In the genomic region with DNA sequence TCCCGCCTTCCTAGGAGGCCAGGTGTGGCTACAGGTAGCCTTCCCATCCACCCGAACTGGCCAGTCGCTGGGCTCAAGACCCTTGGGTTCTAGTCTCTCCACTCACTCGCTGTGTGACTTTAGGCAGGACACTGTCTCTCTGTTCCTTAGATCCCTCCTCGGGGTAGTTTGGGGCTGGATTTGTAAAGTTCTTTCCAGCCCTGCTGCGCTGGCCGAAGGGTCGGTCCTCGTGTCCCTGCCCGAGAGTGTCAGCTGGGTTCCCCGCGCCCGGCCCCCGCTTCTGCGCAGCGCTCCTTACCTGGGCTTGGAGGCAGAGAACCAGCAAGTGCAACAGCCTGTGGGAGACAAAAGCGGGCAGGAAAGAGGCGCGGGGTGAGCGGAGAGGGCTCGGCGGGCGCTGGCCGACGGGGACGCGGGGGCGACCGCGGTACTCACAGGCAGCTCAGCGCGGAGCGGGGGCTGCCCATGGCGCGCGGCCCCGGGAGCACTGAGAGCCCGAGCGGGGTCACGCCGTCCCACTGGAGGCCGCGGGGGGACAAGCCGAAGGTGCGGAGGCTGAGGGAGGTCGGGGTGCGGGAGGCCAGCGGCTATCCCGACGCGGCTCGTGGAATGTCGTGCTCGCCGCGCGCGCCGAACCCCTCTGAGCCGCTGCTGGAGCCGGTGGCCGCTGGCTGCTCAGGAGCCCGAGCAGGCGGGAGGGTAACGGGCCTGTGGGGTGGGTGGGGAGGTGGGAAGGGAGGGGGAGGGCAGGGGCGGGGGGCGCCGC, we compare ENCODE assay signal across 8 mouse cellular contexts. TPM values are rescaled to one million over a fixed set of nuclear protein-coding genes. Genes with fewer than 3 reads are reported as not detected.
DNase-seq lines count a peak whose midpoint lies in the region; ATAC-seq and TF ChIP-seq lines count a peak whose summit lies in the region.
"Had no signal": no experiment of that assay in that cellular context is flagged by ENCODE, and none has a peak within 500 bp of the region (broad histone marks: within the 10 kb centered on the region; RNA-seq: fewer than 3 reads in every experiment).

A gene (minus strand): TSS at position 698 of the 766 bp plus-strand sequence.

- WGBS in lung, postnatal 0 days, result under 1% methylated on average over 41 of the region's 68 CpGs
- WGBS in hindbrain, embryonic 16.5 days, result under 1% methylated on average over 55 of the region's 68 CpGs
- under 1% methylated on average over 42 of the region's 68 CpGs for WGBS in midbrain, postnatal 0 days

- H3K9me3 ChIP-seq in lung, postnatal 0 days (ENCODE audit: low read length), result no peaks in the 10 kb centered on the region
- no peaks in the 10 kb centered on the region for H3K9me3 ChIP-seq in hindbrain, embryonic 16.5 days (ENCODE audit: control insufficient read depth, low read length)
- H3K9me3 ChIP-seq in midbrain, postnatal 0 days (ENCODE audit: low read length), result no peaks in the 10 kb centered on the region

- no peak for DNase-seq in lung, postnatal 0 days (ENCODE audit: low spot score)
- DNase-seq in lung, postnatal 25 days (ENCODE audit: low spot score), result no peak
- no peak for DNase-seq in midbrain, postnatal 0 days (ENCODE audit: low spot score)
- DNase-seq in layer of hippocampus, adult 11-12 months (ENCODE audit: low spot score), result no peak
- no peak for DNase-seq in right cerebral cortex, postnatal 25 days

- no peak within 1 kb of the TSS for H3K27ac ChIP-seq in lung, postnatal 0 days (ENCODE audit: low read length)
- no peak within 1 kb of the TSS for H3K27ac ChIP-seq in embryonic fibroblast, embryonic 13.5 days (ENCODE audit: insufficient read depth, low read length)
- H3K27ac ChIP-seq in hindbrain, embryonic 16.5 days (ENCODE audit: low read depth, low read length), result no peak within 1 kb of the TSS
- H3K27ac ChIP-seq in midbrain, postnatal 0 days (ENCODE audit: low read depth, low read length), result no peak within 1 kb of the TSS

- no peak; the same call in 1 of the 2 replicates for ATAC-seq in lung, postnatal 0 days
- no peak for ATAC-seq in hindbrain, embryonic 16.5 days
- ATAC-seq in midbrain, postnatal 0 days (ENCODE audit: low FRiP score), result no peak

- no peaks in the 10 kb centered on the region for H3K36me3 ChIP-seq in lung, postnatal 0 days (ENCODE audit: insufficient read depth, low read length)
- no peaks in the 10 kb centered on the region for H3K36me3 ChIP-seq in hindbrain, embryonic 16.5 days (ENCODE audit: control insufficient read depth, insufficient read depth, low read length)
- no peaks in the 10 kb centered on the region for H3K36me3 ChIP-seq in midbrain, postnatal 0 days (ENCODE audit: insufficient read depth, low read length)

- peaks cover 7% of the 10 kb centered on the region; the same call in 1 of the 2 replicates for H3K4me1 ChIP-seq in lung, postnatal 0 days (ENCODE audit: insufficient read depth, low read depth, low read length)
- H3K4me1 ChIP-seq in embryonic fibroblast, embryonic 13.5 days (ENCODE audit: control insufficient read depth, insufficient read depth, low read length), result no peaks in the 10 kb centered on the region
- peaks cover 17% of the 10 kb centered on the region for H3K4me1 ChIP-seq in hindbrain, embryonic 16.5 days (ENCODE audit: control insufficient read depth, insufficient read depth, low read depth, low read length)
- H3K4me1 ChIP-seq in midbrain, postnatal 0 days (ENCODE audit: insufficient read depth, low read length), result no peaks in the 10 kb centered on the region

- H3K4me2 ChIP-seq in lung, postnatal 0 days (replicated peaks; ENCODE audit: low read depth, low read length), result peak within 1 kb of the TSS; percentile 76
- peak within 1 kb of the TSS; percentile 80 for H3K4me2 ChIP-seq in hindbrain, embryonic 16.5 days (ENCODE audit: low read length)
- peak within 1 kb of the TSS; percentile 69 for H3K4me2 ChIP-seq in midbrain, postnatal 0 days (ENCODE audit: low read depth, low read length, poor library complexity, severe bottlenecking)

- H3K4me3 ChIP-seq in lung, postnatal 0 days (ENCODE audit: low read depth, low read length), result peak within 1 kb of the TSS; percentile 42
- H3K4me3 ChIP-seq in embryonic fibroblast, embryonic 13.5 days (ENCODE audit: insufficient read depth, low read length), result peak within 1 kb of the TSS; percentile 13
- H3K4me3 ChIP-seq in hindbrain, embryonic 16.5 days (ENCODE audit: low read length), result peak within 1 kb of the TSS; percentile 45
- peak within 1 kb of the TSS; percentile 38 for H3K4me3 ChIP-seq in midbrain, postnatal 0 days (ENCODE audit: low read depth, low read length)
- H3K4me3 ChIP-seq: myocyte had no signal

- TF ChIP-seq EP300 in lung, postnatal 0 days (IDR thresholded peaks at IDR 0.05), result no peak

- peaks cover 65% of the 10 kb centered on the region for H3K27me3 ChIP-seq in lung, postnatal 0 days (replicated peaks; ENCODE audit: insufficient read depth, low read length)
- peaks cover 82% of the 10 kb centered on the region for H3K27me3 ChIP-seq in hindbrain, embryonic 16.5 days (replicated peaks; ENCODE audit: control insufficient read depth, insufficient read depth, low read length)
- peaks cover 80% of the 10 kb centered on the region for H3K27me3 ChIP-seq in midbrain, postnatal 0 days (ENCODE audit: insufficient read depth, low read length)

- no peak for TF ChIP-seq POLR2A in embryonic fibroblast, embryonic 13.5 days (IDR thresholded peaks at IDR 0.05; ENCODE audit: low read depth, low read length)

- TF ChIP-seq CTCF in lung, postnatal 0 days (IDR thresholded peaks at IDR 0.05), result no peak
- no peak for TF ChIP-seq CTCF in embryonic fibroblast, embryonic 13.5 days (IDR thresholded peaks at IDR 0.05; ENCODE audit: borderline replicate concordance, insufficient read depth, low read length)
- no peak for TF ChIP-seq CTCF in midbrain, postnatal 0 days (IDR thresholded peaks at IDR 0.05)

- no peak within 1 kb of the TSS for H3K9ac ChIP-seq in lung, postnatal 0 days (replicated peaks; ENCODE audit: low read depth)
- H3K9ac ChIP-seq in hindbrain, embryonic 16.5 days (ENCODE audit: low read depth, low read length), result peak within 1 kb of the TSS; percentile 53
- H3K9ac ChIP-seq in midbrain, postnatal 0 days (replicated peaks; ENCODE audit: low read length, poor library complexity, severe bottlenecking), result no peak within 1 kb of the TSS

RNA-seq across cellular contexts. Expression of the gene that starts here (rescaled TPM):
- not detected in 2 replicates for polyA plus RNA-seq in lung, postnatal 0 days (2015; fragmentation: Nextera tagmentation; extraction: Ambion mirVana)
- polyA plus RNA-seq in embryonic fibroblast, embryonic 13.5 days (2011; ENCODE audit: insufficient read length, low read depth, missing spikeins), result not detected in 2 replicates
- 0.52 and 0.69 TPM in 2 replicates for polyA plus RNA-seq in hindbrain, embryonic 16.5 days (2015; fragmentation: Nextera tagmentation; extraction: Ambion mirVana)
- 1.3 TPM in 1 of 2 replicates, not detected in the other for total RNA-seq in midbrain, postnatal 0 days (2014; rRNA removed)
- not detected in 2 replicates for polyA plus RNA-seq in midbrain, postnatal 0 days (2015; fragmentation: Nextera tagmentation; extraction: Ambion mirVana)
- polyA plus RNA-seq: myocyte had no signal
